Mouse (Mus musculus) urinary bladder, adult 18-20 months (tissue): Measurements from ENCODE around the gene Rccd1.

Source experiments
- DNase-seq, 2 experiments: peaks; one replicate each; pipeline ENCODE4 v3.0.0; 2022; ENCODE audit warnings: low spot score in 2 of 2, mixed read lengths in 2 of 2

Gene Rccd1

DNA sequence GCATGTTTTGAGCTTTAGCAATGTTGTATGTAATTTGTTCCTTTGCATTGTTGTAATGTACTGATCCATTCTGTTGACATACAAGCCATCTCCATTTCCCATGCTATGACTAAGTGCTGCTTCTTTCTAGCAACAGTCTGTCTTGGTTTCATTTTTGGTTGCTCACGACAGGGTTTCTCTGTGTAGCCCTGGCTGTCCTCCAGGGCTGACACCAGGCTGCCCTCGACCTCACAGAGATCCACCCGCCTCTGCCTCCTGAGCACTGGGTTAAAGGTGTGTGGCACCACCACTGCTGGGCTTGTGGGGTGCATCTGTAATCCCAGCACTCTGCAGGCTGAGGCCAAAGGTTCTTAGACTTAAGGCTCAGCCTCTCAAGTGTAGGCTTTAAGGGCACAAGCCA is 24.7 kb downstream of the Rccd1 start:
- no peak for DNase-seq

DNA sequence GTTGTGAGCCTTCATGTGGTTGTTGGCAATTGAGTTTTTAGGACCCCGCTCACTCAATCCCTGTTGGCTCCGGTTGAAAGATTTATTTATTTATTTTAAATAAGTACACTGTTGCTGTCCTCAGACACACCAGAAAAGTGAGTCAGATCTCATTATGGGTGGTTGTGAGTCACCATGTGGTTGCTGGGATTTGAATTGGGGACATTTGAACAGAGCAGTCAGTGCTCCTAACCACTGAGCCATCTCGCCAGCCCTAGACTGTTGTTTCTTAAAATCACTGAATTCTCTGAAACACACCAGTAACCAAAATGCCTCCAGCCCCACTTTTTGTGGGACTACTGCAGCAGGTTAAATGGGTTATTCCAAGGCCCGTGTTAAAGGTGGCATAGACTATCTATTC is 25.5 kb downstream of the Rccd1 start:
- DNase-seq: no peak

DNA sequence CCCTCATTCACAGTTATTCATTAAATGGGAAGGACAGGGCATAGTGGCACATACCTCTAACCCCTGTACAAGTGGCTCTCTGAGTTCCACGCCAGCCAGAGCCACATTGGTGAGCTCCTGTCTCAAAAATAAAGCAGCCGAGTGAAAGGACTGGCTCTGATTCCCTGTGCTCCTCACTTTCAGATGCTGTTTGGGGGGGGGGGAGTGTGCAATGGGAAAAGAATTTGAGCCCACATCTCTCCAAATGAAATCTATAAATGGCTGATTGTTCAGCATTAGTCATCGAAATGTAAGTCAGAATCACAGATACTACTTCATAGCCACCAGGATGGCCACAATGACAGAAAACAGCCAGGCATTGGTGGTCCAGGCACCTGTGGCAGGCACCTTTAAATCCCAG is 27.2 kb downstream of the Rccd1 start:
- no peak for DNase-seq

GRCm38 (mm10) chr7:80296462-80296861 is 27.8 kb downstream of the Rccd1 start:
- no peak for DNase-seq

- no peak for DNase-seq
These were observed 29.2 kb downstream of the Rccd1 start for GRCm38 (mm10) chr7:80294764-80295648.

GRCm38 (mm10) chr7:80294062-80294763 is 30.0 kb downstream of the Rccd1 start, which contains the start of gene Prc1:
TSS of gene Prc1 (plus strand) at chr7:80294450.
- peak; percentile 98 to 99 for DNase-seq

DNA sequence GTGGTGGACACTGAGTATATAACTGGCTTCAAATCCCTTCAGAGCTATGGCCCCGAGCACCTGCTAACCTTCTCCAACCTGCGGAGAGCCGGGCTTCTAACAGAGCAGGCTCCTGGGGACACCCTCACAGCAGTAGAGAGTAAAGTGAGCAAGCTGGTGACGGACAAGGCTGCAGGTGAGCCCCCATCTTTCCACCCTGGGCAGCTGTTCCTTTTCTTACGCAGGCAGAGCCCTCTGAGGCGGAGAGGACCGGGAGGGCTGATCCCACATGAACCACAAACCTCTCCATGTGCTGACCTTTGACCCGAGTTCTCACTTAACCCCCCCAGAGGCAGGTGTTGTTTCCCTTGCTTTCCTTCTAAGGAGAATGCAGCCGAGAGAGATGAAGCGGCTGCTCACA is 36.5 kb downstream of the Rccd1 start:
- no peak for DNase-seq

- DNase-seq: no peak
These were observed 38.5 kb downstream of the Rccd1 start for GRCm38 (mm10) chr7:80285725-80286124.

GRCm38 (mm10) chr7:80284391-80284790 is 39.9 kb downstream of the Rccd1 start:
- no peak for DNase-seq

DNA sequence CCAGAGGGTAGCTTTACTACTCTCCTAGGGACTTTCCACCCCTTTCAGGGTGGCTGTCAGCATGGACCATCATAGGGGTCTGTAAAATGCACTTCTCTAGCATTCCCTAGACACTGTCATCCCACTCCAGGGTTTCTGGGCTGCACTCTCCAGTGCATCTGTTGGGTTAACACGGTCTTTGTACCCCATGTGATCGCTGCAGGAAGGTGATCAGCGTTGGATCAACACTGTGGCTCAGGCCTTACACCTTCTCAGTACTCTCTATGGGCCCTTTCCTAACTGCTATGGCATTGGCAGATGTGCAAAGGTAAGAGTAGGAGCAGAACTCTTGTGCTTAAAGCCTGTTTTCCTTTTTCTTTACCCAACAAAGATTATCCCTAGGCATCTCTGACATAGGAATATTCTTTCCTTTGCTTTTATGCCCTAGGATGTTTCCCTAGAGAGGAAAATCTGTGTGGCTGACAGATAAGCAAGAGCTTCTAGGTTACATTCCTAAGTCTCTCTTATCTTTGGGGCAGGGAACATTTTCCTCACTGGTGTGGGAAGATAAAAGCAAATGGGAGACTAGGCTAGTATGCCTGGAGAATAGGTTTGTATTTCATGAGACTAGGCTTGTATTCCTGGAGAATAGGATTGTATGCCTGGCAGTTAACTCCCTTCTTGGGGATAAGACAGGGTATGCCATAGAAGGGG is 40.9 kb downstream of the Rccd1 start:
- DNase-seq: no peak

GRCm38 (mm10) chr7:80281646-80282045 is 42.6 kb downstream of the Rccd1 start:
- DNase-seq: no peak

DNA sequence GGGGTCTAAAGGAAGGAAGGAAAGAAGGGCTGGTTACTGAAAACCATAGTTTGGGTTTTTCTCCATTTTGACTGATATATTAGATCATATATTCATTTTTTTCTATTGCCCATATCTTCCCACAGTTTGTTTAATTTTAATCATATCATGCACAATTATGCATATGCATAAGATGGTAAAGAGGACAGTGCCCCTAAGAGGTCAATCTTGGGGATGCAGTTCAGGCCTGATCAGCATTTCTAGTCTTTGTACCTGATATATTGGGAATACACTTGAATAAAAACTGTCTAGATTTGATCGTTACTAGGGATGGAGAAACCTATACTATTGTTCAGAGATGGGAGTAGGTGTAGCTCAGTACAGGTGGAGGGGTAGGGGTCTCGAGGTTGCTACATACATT is 43.3 kb downstream of the Rccd1 start:
- DNase-seq: no peak

- no peak for DNase-seq
These were observed 44.2 kb downstream of the Rccd1 start for GRCm38 (mm10) chr7:80280032-80280431.

GRCm38 (mm10) chr7:80276374-80276773 is 47.9 kb downstream of the Rccd1 start:
- DNase-seq: no peak

DNA sequence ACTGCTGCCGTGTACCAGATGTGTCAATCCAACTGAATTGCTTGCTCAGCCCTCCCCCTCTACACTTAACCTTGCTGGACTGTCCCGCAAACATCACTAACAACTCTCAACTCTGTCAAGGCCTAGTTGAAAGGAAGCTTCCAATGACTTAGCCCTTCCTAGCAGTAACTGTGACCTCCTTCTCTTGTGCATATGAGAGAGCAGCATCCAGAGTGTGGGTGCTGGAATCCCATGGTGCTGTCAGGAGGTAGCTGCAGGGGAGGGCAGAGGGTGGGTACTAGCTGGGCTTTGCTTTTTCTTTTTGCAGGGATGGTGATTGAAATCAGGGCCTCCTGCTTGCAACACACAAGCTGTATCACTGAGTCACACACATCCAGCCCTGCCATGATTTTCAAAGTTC is 50.8 kb downstream of the Rccd1 start:
- DNase-seq: no peak

GRCm38 (mm10) chr7:80269751-80270255 is 54.5 kb downstream of the Rccd1 start:
- DNase-seq: peak in 1 of 2 experiments; percentile 53

GRCm38 (mm10) chr7:80268897-80269750 is 55.1 kb downstream of the Rccd1 start, which contains the start of gene Vps33b:
TSS of gene Vps33b (plus strand) at chr7:80269649.
- DNase-seq: peak; percentile 92

DNA sequence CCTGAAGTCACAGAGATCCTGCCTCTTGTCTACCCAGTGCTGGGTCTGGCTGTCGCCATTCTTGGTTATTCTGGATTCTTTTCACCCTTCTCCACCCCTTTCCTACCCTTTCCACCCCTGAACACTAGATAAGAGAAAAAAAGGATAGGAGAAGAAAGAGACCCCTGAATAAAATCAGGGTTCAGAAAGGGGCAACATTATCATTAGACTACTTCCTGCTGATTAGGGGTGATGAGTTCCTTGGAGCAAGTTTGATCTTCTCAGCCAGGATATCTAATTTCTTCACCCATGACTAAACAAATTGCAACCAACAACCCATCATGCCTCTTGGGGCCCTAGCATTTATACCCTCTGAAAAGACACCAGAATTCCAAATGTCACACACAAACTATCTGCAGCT is 56.5 kb downstream of the Rccd1 start:
- no peak for DNase-seq

DNA sequence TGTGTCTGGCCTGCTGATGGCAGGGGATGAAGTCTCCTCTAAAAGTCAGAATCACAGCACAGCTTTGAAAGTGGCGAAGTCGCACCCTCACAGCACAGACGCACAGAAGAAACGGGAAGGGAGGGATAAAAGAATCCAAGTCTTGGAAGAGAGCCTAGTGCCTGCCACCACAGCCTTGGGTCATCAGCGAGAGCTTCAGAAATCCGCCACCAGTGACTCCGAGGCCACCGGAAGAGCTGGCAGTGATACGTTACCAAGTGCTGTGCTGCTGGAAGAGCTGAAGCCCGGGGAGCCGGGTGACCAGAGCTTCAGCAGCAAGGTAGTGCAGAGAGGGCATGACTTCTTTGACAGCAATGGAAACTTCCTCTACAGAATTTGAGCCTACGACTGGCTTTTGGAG is 59.6 kb downstream of the Rccd1 start:
- DNase-seq: no peak

DNA sequence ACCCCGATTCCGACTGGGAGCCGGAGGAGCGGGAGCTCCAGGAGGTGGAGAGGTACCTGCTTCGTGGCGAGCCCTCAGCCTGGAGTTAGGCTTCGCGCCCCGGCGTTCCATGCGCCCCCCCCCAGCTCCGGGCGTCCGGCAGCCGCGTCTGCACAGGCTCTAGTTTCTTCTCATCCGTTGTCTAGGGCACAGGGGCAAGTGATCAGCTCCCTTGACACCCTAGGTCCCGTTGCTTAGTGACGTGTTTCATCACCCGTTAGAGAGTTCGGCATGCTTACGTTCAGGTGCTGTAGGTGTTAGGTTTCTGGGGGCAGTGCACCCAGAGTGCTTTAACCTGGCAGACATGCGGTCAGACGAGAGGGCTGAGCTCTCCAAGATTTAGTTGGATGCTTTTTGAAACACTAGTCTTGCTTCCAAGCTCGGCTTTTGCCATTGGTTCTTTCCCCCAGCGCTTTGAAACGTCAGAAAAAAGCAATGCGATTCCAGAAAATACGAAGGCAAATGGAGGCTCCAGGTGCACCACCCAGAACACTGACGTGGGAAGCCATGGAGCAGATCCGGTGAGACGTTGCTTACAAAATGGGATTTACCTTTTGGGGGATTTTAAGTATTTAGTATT is 62.8 kb downstream of the Rccd1 start:
- DNase-seq: no peak
